Mouse (Mus musculus) liver, postnatal 0 days (tissue): ENCODE data around the gene Vmn2r108.

Source experiments
- CTCF ChIP-seq: sonication (generic); IDR thresholded peaks from 2 replicates; pipeline ENCODE4 v1.5.1; 2016; ENCODE audit warnings: antibody characterized with exemption, low read depth
- EP300 ChIP-seq: IDR thresholded peaks from 2 replicates; pipeline ENCODE4 v1.6.1; 2016; ENCODE audit warnings: antibody characterized with exemption, low read depth, mild to moderate bottlenecking

DNA sequence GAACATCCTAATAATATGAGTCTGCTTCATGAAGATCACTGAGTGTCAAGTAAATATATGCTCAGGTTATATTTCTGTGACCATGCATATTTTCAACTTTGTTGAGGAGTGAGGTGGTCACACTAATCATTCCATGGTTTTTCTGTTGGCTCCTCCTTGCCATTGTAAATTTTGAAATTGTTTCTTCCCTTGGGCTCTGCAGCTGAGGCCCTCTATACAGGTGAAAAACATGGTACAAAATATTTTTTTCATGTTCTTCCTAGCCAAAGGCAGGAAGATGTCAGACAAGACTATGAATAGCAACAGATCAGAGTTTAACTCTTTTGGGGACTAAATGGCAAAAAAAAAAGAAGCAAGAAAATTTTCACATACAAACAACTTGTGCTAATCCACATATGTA lies at the start of gene Vmn2r108:
- no peak for TF ChIP-seq EP300
- TF ChIP-seq CTCF, result no peak
